ENCODE assay signal across 8 mouse cellular contexts in genomic region chr13:44501777-44502321, GRCm38 (mm10).
A peak's percentile ranks its signal among the peaks of the same experiment; 100 is the strongest.
DNase-seq lines count a peak whose midpoint lies in the region; ATAC-seq and TF ChIP-seq lines count a peak whose summit lies in the region.

No protein-coding gene starts in this region.

- H3K4me1 ChIP-seq in forebrain, embryonic 13.5 days, result peaks cover 16% of the 10 kb centered on the region
- H3K4me1 ChIP-seq in forebrain, embryonic 10.5 days, result peaks cover 20% of the 10 kb centered on the region
- H3K4me1 ChIP-seq in forebrain, postnatal 0 days (ENCODE audit: insufficient read depth), result 0 out of 2 replicates have a peak, but pooled peaks cover 3% of the 10 kb centered on the region
- peaks cover 21% of the 10 kb centered on the region for H3K4me1 ChIP-seq in liver, embryonic 12.5 days

- no peaks in the 10 kb centered on the region for H3K79me2 ChIP-seq in C2C12 (ENCODE audit: control insufficient read depth, insufficient read depth)

- no peaks in the 10 kb centered on the region for H3K27me3 ChIP-seq in forebrain, embryonic 13.5 days
- H3K27me3 ChIP-seq in forebrain, embryonic 10.5 days (ENCODE audit: poor library complexity, severe bottlenecking), result peaks cover 11% of the 10 kb centered on the region
- no peaks in the 10 kb centered on the region for H3K27me3 ChIP-seq in C2C12 (ENCODE audit: control insufficient read depth, insufficient read depth, insufficient read length)
- no peaks in the 10 kb centered on the region for H3K27me3 ChIP-seq in forebrain, postnatal 0 days (ENCODE audit: insufficient read depth, low read length)
- H3K27me3 ChIP-seq in liver, embryonic 12.5 days (replicated peaks), result no peaks in the 10 kb centered on the region

- no peak overlapping the region for H3K27ac ChIP-seq in forebrain, embryonic 13.5 days
- H3K27ac ChIP-seq in forebrain, embryonic 10.5 days, result no peak overlapping the region
- no peak overlapping the region for H3K27ac ChIP-seq in forebrain, postnatal 0 days (ENCODE audit: low read depth, low read length)
- H3K27ac ChIP-seq in liver, embryonic 12.5 days, result 0 out of 2 replicates have a peak overlapping the region, but pooled peaks have one; percentile 1

- no peak overlapping the region for H3K4me2 ChIP-seq in forebrain, embryonic 13.5 days
- no peak overlapping the region for H3K4me2 ChIP-seq in forebrain, postnatal 0 days (ENCODE audit: low read depth)
- H3K4me2 ChIP-seq in liver, embryonic 12.5 days, result no peak overlapping the region

- H3ac ChIP-seq in C2C12 (ENCODE audit: control insufficient read depth, insufficient read length, low read depth), result no peak overlapping the region

- no peaks in the 10 kb centered on the region for H3K79me3 ChIP-seq in C2C12 (ENCODE audit: low read depth)

- H3K36me3 ChIP-seq in forebrain, embryonic 13.5 days (ENCODE audit: poor library complexity, severe bottlenecking), result no peaks in the 10 kb centered on the region
- no peaks in the 10 kb centered on the region for H3K36me3 ChIP-seq in forebrain, embryonic 10.5 days (replicated peaks)
- no peaks in the 10 kb centered on the region for H3K36me3 ChIP-seq in C2C12 (ENCODE audit: control insufficient read depth, insufficient read depth)
- no peaks in the 10 kb centered on the region for H3K36me3 ChIP-seq in forebrain, postnatal 0 days (ENCODE audit: insufficient read depth)
- no peaks in the 10 kb centered on the region for H3K36me3 ChIP-seq in liver, embryonic 12.5 days

- no peak overlapping the region for H3K9ac ChIP-seq in forebrain, embryonic 13.5 days
- no peak overlapping the region for H3K9ac ChIP-seq in forebrain, postnatal 0 days
- H3K9ac ChIP-seq in liver, embryonic 12.5 days, result no peak overlapping the region

- TF ChIP-seq CTCF in C2C12 (IDR thresholded peaks at IDR 0.05; ENCODE audit: control insufficient read depth, insufficient read depth, insufficient read length), result no peak
- no peak for TF ChIP-seq CTCF in forebrain, postnatal 0 days (IDR thresholded peaks at IDR 0.05; ENCODE audit: low read depth)

- no peak for DNase-seq in forebrain, embryonic 10.5 days (ENCODE audit: extremely low spot score, low spot score)
- DNase-seq in forebrain, postnatal 0 days, result peak; percentile 38
- peak; percentile 59 for DNase-seq in retina, postnatal 1 day
- no peak for DNase-seq in layer of hippocampus, adult 11-12 months (ENCODE audit: low spot score)
- no peak for DNase-seq in left cerebral cortex, adult 11 months (ENCODE audit: low spot score)

- WGBS in forebrain, embryonic 13.5 days, result 54% methylated on average over 5 of the region's 5 CpGs
- WGBS in forebrain, embryonic 10.5 days, result 70% methylated on average over 5 of the region's 5 CpGs
- WGBS in forebrain, postnatal 0 days, result 48% methylated on average over 5 of the region's 5 CpGs
- WGBS in liver, embryonic 12.5 days (ENCODE audit: insufficient replicate concordance), result 16% methylated on average over 5 of the region's 5 CpGs

- no peak overlapping the region for H3K4me3 ChIP-seq in forebrain, embryonic 13.5 days
- no peak overlapping the region for H3K4me3 ChIP-seq in forebrain, embryonic 10.5 days
- H3K4me3 ChIP-seq in C2C12 (ENCODE audit: insufficient read depth, poor library complexity, severe bottlenecking), result no peak overlapping the region
- no peak overlapping the region for H3K4me3 ChIP-seq in forebrain, postnatal 0 days (ENCODE audit: low read depth, low read length)
- no peak overlapping the region for H3K4me3 ChIP-seq in liver, embryonic 12.5 days

- no peaks in the 10 kb centered on the region for H3K9me3 ChIP-seq in forebrain, embryonic 13.5 days (replicated peaks)
- H3K9me3 ChIP-seq in forebrain, embryonic 10.5 days, result no peaks in the 10 kb centered on the region
- no peaks in the 10 kb centered on the region for H3K9me3 ChIP-seq in forebrain, postnatal 0 days (ENCODE audit: low read length)
- H3K9me3 ChIP-seq in liver, embryonic 12.5 days (replicated peaks), result no peaks in the 10 kb centered on the region

- ATAC-seq in forebrain, embryonic 13.5 days, result 0 out of 2 replicates have a peak, but pooled peaks have one; percentile 27
- peak; percentile 66 for ATAC-seq in forebrain, postnatal 0 days
- ATAC-seq in liver, embryonic 12.5 days, result peak; percentile 85

TF ChIP-seq in C2C12, 6 proteins besides CTCF, POLR2A, EP300 and RAD21:
- TF ChIP-seq CEBPB (IDR thresholded peaks at IDR 0.05; ENCODE audit: low read depth) (no peak), FOSL1 (IDR thresholded peaks at IDR 0.05; ENCODE audit: insufficient read depth, low read length, poor library complexity, severe bottlenecking) (no peak), USF1 (IDR thresholded peaks at IDR 0.05; ENCODE audit: low read depth) (no peak), MYOG (IDR thresholded peaks at IDR 0.05; ENCODE audit: control insufficient read depth, extremely low read depth, insufficient read length) (no peak), MYOD1 (IDR thresholded peaks at IDR 0.05; ENCODE audit: control insufficient read depth, insufficient read length, low read depth) (peak; percentile 77), MAX (IDR thresholded peaks at IDR 0.05) (no peak)

Comparison
In these comparisons a context has a peak if more than half of its experiments do, and no peak if none do; other contexts are left out.
1. DNase-seq: peak in forebrain, postnatal 0 days (single experiment) and retina, postnatal 1 day (single experiment); none in forebrain, embryonic 10.5 days (single experiment), layer of hippocampus, adult 11-12 months (single experiment) and left cerebral cortex, adult 11 months (single experiment).
2. ATAC-seq: peak in every context shown above with its lines; median percentile 85 in liver, embryonic 12.5 days; 66 in forebrain, postnatal 0 days; 27 in forebrain, embryonic 13.5 days.